Mouse (Mus musculus) layer of hippocampus, adult 11-12 months (tissue): ENCODE measurements at regions not wholly inside any gene's neighbourhood (a gene's known extent, or its start where the extent isn't known, plus 50 kb on each side); places are given as distances from the start of the nearest gene placed in this dataset.

Source experiments
- DNase-seq: peaks from one replicate; pipeline ENCODE4 v3.0.0; 2022; ENCODE audit warnings: low spot score

DNA sequence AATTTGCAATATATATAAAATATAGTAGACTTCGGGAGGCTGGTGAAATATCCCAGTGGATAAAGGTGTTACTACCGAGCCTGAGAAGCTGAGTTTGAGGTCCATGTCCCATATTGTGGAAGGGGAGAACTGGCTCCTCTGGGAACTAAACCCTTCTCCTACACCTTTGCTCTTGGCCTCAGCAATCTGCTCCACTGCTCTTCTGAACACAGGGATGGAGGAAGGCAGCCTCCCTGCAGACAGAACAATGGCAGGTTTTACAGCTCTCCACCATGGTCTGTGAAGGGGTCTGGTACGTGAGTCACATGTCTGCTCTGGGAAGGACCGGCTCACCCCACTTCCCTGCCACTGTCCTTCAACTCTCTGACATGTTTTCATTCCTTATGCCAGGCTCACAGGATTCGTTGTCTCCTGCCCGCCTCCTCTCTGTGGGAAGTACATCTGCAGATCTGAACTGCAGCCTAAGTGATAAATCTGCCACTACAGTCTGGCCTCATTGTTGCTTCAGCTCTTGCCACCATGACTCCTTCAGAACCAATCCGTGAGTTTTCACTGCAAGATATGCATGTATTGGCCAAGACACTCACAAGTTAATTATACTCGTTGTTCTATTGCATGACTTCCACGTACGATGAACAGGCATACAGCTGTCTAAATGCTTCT is 220.0 kb upstream of the Gm9767 start:
- DNase-seq: no peak

DNA sequence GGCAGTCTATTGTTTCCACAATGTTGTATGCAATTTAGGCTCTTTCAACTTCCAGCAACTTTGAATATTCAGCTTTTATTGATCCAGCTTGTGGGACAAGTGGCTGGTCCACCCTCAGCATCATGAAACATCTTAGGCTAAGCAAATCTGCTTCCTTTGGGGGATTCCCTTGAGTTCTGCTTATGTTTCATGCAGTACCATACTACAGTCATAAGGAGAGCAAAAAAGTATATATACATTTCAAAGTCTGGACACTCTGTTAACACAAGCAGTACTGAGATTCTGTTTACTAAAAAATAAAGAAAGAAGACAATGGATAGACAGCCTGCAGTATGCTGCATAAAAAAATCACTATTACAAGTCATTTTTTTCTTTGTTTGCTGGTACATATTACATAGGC is 233.7 kb upstream of the Gm9767 start:
- DNase-seq: no peak

DNA sequence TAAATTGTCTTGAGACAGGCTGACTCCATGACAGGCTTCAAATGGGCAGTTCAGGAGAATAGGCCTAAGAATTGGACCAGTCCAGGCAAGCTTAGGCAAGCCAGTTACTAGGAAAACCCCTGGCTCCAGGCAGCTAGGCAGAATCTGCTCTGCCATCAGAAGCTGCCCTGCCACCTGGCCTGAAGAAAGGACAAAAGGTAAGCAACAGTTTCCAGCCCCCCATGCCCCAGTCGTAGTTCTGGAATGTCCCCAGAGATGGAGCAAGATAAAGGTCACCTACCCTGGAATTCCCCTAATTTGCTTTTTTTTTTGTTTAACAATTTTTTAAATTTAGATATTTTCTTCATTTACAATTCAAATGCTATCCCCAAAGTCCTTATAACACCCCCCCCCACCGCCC is 248.8 kb upstream of the Gm9767 start:
- DNase-seq: no peak

GRCm38 (mm10) chr10:25804223-25804622 is 268.2 kb upstream of the Smlr1 start:
- DNase-seq: no peak

DNA sequence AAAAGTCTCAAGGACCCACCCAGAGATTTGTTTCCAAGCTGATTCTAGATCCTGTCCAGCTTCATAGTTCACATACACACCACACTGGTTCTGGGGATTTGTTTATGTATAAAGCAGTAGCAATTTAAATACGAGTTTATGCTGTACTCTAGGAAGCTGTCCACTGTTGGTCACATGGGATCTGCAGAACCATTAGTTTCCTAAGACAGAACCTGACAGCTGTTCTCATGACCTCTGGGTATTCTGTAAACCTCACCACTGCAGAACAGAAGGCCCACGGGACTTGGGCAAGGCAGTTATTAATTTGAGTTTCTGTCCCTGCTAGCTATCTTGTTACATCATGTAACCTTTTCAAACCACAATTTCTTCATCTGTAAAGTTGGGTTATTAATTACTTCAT is 265.4 kb upstream of the Smlr1 start:
- no peak for DNase-seq

DNA sequence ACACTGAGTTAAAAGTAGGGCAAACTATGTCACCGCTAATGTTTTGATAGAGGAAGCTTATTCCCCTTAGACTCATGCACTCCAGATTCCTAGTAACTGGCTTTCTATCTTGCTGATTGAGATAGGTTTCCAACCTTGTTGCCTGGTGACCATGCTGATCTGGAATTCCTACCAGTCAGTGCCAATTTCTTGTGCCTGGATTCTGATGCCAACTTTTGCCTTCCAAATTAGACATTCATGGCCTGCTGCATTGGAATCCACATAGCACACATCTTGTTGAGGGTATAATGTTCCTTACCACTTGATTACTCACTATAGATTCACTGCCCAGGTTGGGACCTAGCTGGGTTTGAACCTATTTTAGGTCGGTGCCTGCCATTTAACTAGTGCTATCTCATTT is 262.8 kb upstream of the Smlr1 start:
- DNase-seq: no peak

- no peak for DNase-seq
Measured at GRCm38 (mm10) chr10:25790363-25790821, 254.3 kb upstream of the Smlr1 start.

DNA sequence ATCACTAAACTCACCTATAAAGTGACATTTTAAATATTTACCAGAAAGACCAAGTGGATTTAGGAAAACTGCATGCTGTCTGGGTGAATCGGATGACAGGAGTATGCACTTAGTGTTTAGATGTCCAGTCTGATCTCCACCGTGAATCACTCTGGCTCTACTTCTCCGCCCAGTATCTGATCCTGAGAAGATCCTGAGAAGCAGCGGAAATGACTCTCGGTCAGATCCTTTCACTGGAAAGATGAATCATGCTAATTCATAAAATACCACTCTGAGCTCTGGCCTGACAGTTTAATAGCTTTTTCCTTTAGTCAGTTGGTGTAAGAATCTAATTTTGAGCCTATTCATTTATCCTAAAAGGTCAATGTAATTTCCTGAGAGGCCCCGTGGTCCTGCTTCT is 252.6 kb upstream of the Smlr1 start:
- DNase-seq: no peak

DNA sequence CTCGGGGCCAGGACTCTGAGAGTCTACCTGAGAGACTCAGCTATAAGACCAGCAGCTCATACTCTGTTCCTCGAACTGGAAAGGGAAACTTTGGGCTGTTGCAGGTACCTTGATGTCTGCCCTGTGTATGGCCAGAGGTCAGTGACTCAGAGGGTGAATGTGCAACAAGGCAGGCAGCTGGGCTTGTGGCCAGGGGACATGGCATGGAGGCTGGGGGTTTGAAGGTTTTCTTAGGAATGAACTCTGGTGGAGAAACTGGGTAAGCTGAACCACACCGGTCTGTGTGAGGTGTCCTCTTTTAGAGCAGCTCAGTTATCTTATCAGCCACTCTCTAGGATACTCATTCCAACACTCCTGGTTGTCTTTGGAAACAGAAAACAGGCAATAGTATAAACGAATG is 251.9 kb upstream of the Smlr1 start:
- DNase-seq: no peak

DNA sequence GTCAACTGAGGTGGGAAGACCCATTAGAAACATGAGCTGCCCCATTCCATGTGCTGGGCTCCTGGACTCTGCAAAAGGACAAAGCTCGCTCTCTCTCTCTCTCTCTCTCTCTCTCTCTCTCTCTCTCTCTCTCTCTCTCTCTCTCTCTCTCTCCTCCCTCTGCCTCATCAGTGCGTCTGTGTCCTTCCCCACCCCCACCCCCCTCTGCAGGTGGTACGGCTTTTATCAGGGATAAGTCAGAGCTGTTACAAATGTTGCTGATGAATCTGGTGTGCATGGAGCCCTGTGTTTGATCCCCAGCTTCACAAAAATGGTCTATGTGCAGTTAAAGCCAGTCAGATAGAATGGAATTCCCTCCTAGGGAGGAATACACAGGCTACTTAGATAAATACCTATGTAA is 247.8 kb upstream of the Smlr1 start:
- no peak for DNase-seq

DNA sequence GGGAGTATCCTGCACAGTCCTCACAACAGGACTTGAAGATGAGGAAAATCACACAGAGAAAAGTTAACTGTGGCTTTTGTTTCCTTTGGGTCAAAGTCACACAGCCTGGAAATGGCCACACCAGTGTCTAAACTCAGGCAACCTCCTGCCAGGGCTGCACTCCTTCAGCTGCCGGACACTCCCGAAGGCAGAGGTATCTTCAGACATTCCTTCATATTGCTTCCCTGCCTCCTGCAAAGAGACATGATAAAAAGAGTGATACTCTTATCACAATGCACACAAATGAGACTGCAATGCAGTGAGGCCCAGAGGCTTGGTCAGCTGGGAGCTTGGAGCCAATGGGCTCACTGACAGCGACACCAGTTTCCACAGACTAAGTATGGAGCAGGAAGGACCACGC is 243.4 kb upstream of the Smlr1 start:
- no peak for DNase-seq

DNA sequence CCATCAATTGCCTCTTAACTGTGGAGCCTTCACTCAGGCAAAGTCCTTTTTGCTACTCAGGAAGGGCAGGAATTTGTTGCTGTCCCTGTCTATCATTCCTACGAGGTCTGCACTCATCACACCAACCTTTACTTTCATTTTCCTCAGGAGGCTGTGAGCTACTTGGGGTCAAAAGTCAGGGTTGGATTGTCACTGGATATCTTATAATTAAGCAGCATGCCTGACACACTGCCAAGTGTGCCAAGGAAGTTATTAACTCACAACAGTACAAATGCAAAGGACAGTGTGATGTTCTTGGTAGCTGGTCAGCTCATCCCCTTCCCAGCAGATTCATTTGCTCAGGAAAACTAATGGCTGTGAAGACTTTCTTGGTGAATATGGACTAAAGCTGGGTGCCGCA is 241.7 kb upstream of the Smlr1 start:
- DNase-seq: no peak

DNA sequence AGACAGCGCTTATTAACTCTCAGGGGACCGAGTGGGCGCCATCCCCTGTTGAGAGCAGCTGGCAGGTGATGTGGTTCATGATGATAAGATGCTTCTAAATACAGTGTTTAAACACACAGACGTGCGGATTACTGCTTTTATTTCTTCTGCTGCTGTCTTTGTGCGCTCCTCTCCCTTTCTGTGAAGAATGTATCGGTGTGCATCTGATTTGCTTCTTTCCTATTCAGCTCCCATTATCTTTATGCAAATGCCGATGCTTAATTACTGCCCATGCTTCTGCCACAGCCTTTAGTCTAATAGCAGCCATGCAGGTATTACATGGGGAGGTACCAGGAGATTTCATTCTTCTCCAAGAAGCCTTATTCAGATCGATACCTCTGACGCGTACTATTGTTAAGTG is 240.6 kb upstream of the Smlr1 start:
- no peak for DNase-seq

GRCm38 (mm10) chr10:25770051-25770450 is 234.0 kb upstream of the Smlr1 start:
- DNase-seq: no peak

- DNase-seq: no peak
Measured at GRCm38 (mm10) chr10:25768456-25768855, 232.4 kb upstream of the Smlr1 start.

- DNase-seq: no peak
Measured at GRCm38 (mm10) chr10:25754300-25754699, 218.2 kb upstream of the Smlr1 start.

DNA sequence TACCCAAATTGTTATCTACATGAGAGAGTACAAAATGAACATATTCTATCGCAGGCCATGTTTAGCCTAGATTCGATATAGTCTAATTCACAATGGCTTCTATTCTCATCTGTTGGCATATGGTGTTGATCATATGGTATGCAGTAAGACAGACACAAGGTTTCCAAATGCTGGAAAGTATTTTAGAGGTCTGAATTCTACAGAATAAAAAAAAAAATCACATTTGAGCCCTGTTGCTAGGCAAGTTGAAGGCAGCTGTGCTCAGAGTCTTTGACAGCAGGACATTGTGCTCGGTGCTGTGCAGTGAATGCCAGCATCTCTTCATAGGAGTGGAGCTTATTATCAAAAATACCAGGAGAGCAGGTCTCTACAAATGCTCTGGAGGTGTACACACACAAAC is 206.6 kb upstream of the Smlr1 start:
- DNase-seq: peak; percentile 20

GRCm38 (mm10) chr10:25740956-25741355 is 204.9 kb upstream of the Smlr1 start:
- DNase-seq: no peak

DNA sequence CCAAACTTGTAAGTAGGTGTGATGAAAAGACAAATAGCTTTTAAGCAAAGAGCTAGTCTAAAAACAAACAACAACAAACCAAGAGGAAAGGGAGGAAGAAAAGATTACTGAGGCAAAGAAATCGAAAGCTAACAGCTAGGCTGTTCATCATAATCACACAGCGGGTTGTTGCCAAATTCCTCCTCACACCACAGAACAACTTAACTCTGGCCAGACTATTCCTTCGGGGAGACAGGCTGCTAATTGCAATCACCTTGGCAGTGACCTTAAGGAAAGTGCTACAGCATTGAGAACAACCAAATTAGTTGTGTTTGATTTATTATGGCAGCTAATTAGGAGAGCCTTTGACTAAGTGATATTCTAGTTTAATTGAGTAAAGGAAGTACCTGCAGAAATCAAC is 194.4 kb upstream of the Smlr1 start:
- no peak for DNase-seq

- no peak for DNase-seq
Measured at GRCm38 (mm10) chr10:25723966-25724365, 187.9 kb upstream of the Smlr1 start.

DNA sequence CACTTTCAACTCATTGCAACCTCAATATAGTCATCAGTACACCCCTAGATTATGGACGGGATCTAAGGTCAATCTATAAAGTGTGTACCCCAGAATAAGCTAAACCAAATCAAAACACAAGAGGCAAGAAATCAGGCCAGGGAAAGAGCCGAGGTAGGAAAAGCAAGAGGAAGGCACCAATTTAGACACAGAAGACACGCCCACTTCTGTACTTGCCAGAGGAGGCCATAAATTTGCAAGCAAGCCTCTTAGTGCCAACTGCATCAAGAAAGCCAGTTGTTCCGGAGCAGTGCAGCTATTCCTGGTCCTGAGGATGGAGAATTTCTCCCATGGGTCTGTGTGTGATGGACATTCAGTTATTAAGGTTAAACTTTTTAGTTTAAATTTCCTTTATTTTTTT is 179.7 kb upstream of the Smlr1 start:
- no peak for DNase-seq

- no peak for DNase-seq
Measured at GRCm38 (mm10) chr10:25714636-25715035, 178.6 kb upstream of the Smlr1 start.

DNA sequence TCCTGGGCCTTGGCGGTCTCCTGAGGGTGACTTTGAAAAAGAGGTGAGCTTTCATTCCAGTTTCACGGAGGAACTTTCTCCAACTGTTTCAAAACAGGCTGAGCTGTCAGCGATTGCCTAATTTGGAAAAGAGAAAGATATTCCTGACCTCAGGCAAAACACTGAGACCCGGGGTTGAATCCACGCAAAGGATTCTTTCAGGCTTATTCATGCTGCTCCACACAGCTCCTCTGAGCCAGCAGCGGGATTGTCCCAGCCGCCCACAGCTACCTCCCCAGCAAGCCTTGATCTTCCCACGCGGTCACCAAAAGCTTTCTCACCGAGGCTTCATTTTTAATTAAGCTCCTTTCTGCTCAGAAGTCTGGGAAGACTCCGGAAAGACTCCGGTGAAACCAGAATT is 178.0 kb upstream of the Smlr1 start:
- DNase-seq: no peak

- DNase-seq: peak; percentile 17
Measured at GRCm38 (mm10) chr10:25707951-25708350, 171.9 kb upstream of the Smlr1 start.

DNA sequence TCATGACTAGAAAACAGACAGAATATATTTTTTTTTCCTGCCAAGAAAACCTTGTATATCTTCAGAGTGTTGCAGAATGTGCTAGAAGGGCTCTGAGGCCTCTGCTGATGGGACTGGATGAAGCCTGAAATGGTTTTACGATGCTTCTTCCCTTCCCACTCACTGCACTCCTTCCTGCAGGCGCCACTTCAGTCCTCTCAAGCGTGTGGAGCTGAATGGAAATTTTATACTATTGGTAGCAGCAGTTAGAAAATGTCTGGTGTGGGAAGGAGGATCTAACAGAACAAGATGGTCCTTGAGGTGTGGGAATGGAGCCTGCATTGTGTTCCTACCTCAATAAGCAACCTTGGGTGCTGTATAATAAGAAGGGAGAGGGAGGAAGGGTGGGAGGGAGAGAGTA is 166.1 kb upstream of the Smlr1 start:
- no peak for DNase-seq
